Mouse (Mus musculus): ENCODE results near the gene Olfr316.

GRCm38 (mm10) chr11:58752434-58752833 lies at the start of gene Olfr316:
- TF ChIP-seq CTCF (IDR thresholded peaks at IDR 0.05; ENCODE audit: borderline replicate concordance, insufficient read depth, low read length) (no peak), POLR2A (IDR thresholded peaks at IDR 0.05; ENCODE audit: low read depth, low read length) (no peak)
